Mouse (Mus musculus) bone marrow macrophage, adult 2 months (primary cell): ENCODE results near the gene Pi4ka.
"Not testable (repeated sequence)": the region's sequence is repeated elsewhere in the genome, so short reads cannot be mapped to it uniquely, and the experiment has no call there.

Experiments
- CTCF ChIP-seq: IDR thresholded peaks from 2 replicates; pipeline ENCODE4 v1.5.1; 2012; ENCODE audit warnings: low read depth, mild to moderate bottlenecking, low read length, moderate library complexity
- POLR2A ChIP-seq: IDR thresholded peaks from 2 replicates; pipeline ENCODE4 v1.6.1; 2012; ENCODE audit warnings: mild to moderate bottlenecking, low read depth, low read length, borderline replicate concordance

DNA sequence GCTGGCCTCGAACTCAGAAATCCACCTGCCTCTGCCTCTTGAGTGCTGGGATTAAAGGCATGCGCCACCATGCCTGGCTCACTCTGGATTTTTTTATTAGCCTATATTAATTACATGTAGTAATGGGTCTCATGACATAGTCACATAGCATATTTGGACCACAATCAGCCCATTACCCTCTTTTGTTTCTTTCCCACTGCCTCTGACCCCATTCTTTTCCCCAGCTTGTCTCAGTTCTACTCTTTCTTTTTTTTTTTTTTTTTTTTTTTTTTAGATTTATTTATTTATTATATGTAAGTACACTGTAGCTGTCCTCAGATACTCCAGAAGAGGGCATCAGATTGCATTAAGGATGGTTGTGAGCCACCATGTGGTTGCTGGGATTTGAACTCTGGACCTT, 174.6 kb downstream of the Pi4ka start:
- not testable (repeated sequence) for TF ChIP-seq CTCF, POLR2A
